Mouse (Mus musculus) megakaryocyte, embryonic 14.5 days (primary cell): ENCODE results near the gene Plcg2.

Experiments used
- FLI1 ChIP-seq: IDR thresholded peaks from 2 replicates; pipeline ENCODE4 v1.6.1; 2012; ENCODE audit warnings: low read length, inconsistent platforms, mixed read lengths
- GATA1 ChIP-seq: IDR thresholded peaks from 3 replicates; pipeline ENCODE4 v1.6.1; 2012; ENCODE audit warnings: mixed read lengths, low read length, inconsistent platforms, borderline replicate concordance

DNA sequence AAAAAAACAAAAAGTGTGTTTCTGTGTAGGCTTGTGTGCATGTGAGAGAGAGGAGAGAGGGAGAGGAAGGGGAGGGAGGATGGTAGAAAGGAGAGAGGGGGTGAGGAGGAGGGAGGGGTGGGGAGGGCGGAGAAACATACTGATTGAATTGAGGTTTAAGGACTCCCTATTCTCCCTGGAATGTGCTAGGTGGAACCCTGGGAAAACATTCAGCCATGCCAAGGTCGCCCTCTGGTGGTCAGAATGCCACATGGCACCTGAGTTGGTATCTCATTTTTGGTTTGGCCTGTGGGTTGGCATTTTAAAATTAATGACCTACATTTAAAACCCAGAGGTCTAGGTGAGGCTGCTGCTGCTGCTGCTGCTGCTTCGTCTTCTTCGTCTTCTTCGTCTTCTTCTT, 71.3 kb downstream of the Plcg2 start:
- TF ChIP-seq GATA1 (no peak), FLI1 (no peak)
